Mouse (Mus musculus) frontal cortex, adult (tissue): Measurements from ENCODE around the gene Inafm1.
"Not testable (repeated sequence)": the region's sequence is repeated elsewhere in the genome, so short reads cannot be mapped to it uniquely, and the experiment has no call there.

Source experiments
- ATAC-seq: cut with Nextera tagmentation; 2 replicates; pipeline ENCODE4 v1.9.2; 2017; ENCODE audit warnings: mild to moderate bottlenecking, moderate library complexity, mixed read lengths; ENCODE audit not compliant: low TSS enrichment

Gene Inafm1

GRCm38 (mm10) chr7:16263015-16263787 lies 10.2 kb downstream of the Inafm1 start:
- no peak for ATAC-seq

GRCm38 (mm10) chr7:16261097-16261496 lies 12.3 kb downstream of the Inafm1 start:
- no peak for ATAC-seq

GRCm38 (mm10) chr7:16259110-16259590 lies 14.3 kb downstream of the Inafm1 start, which contains the start of gene C5ar1:
TSS of gene C5ar1 (minus strand) at chr7:16259540.
- no peak for ATAC-seq

GRCm38 (mm10) chr7:16257830-16258229 lies 15.6 kb downstream of the Inafm1 start:
- no peak for ATAC-seq

- ATAC-seq: not testable (repeated sequence)
Measured at GRCm38 (mm10) chr7:16255963-16256362, 17.5 kb downstream of the Inafm1 start.

GRCm38 (mm10) chr7:16254195-16254594 lies 19.2 kb downstream of the Inafm1 start:
- ATAC-seq: no peak

GRCm38 (mm10) chr7:16250687-16251086 lies 22.7 kb downstream of the Inafm1 start:
- ATAC-seq: no peak

GRCm38 (mm10) chr7:16245958-16246357 lies 27.5 kb downstream of the Inafm1 start:
- no peak for ATAC-seq

- ATAC-seq: no peak
Measured at GRCm38 (mm10) chr7:16244067-16244466, 29.4 kb downstream of the Inafm1 start, which contains the start of gene C5ar2. TSS of gene C5ar2 (minus strand) at chr7:16244154.

GRCm38 (mm10) chr7:16242198-16242597 lies 31.2 kb downstream of the Inafm1 start:
- ATAC-seq: no peak

- no peak for ATAC-seq
Measured at GRCm38 (mm10) chr7:16241787-16242186, 31.6 kb downstream of the Inafm1 start.

GRCm38 (mm10) chr7:16240978-16241303 lies 32.5 kb downstream of the Inafm1 start:
- ATAC-seq: no peak

- ATAC-seq: no peak
Measured at GRCm38 (mm10) chr7:16240281-16240977, 33.0 kb downstream of the Inafm1 start.

GRCm38 (mm10) chr7:16239554-16239997 lies 33.8 kb downstream of the Inafm1 start:
- no peak for ATAC-seq

- no peak for ATAC-seq
Measured at GRCm38 (mm10) chr7:16229869-16230268, 43.5 kb downstream of the Inafm1 start.
